Mouse (Mus musculus) CD4-positive helper T cell, adult 2 months (primary cell): Measurements from ENCODE around the gene Olfr693.
"Not testable (repeated sequence)": the region's sequence is repeated elsewhere in the genome, so short reads cannot be mapped to it uniquely, and the experiment has no call there.

ENCODE experiments used
- DNase-seq: peaks from one replicate; pipeline ENCODE4 v3.0.0-alpha.2; 2012; ENCODE audit warnings: low read depth, missing footprints, low spot score

Olfr693 gene

DNA sequence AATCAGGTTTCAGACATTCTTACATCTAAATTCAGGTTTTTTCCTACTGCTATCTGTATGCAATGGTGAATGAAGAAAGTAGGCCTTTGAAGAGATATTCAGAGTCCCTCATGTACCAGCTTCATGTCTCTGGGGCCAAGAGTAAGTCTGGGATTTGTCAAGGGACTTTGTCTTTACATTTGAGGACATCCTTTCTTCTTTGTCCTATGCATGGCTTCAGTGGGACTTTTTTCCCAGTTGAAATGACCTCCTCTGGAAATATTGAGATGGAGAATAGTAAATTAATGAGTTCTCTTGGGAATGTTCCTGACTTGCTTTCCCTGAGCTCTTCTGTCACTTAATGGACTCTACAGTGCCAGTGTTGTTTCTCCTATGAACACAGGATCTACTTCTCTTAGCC lies at the start of gene Olfr693:
Olfr693 (minus strand) TSS at position 101 of the 400 bp plus-strand sequence.
- no peak for DNase-seq

DNA sequence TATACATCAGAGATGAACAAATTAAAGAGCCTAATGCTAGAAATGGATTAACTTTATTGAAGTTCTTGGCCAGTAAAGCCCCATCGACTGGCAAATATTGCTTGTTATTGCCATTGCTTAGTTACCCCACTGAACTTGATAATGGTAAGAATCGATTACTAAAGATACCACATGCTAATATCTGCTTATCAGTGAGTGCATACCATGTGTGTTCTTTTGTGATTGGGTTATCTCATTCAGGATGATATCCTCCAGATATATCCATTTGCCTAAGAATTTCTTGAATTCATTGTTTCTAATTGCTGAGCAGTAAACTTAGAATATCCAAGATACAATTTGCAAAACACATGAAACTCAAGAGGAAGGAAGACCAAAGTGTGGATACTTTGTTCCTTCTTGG lies 45.3 kb upstream of the Olfr693 start:
- not testable (repeated sequence) for DNase-seq

DNA sequence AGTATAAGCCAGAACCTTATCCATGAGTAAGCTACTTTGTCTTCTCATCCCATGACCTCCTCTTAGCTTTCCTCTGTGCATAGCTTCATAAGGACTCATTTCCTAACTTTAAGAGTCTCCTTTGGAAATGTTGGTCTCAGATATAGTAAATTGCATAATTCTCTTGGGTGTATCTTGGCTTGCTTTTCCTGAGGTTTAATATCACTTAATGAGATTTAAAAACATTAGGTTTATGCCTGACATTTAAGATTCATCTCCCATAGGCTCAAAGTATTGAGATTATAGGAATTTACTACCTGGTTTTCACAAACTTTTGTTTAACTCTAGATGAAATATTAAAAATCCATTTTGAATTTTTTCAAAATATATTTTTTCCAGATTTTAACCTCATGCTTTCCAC lies 35.9 kb upstream of the Olfr693 start, which contains the start of gene Olfr695:
Olfr695 (minus strand) TSS at position 101 of the 400 bp plus-strand sequence.
- DNase-seq = no peak

DNA sequence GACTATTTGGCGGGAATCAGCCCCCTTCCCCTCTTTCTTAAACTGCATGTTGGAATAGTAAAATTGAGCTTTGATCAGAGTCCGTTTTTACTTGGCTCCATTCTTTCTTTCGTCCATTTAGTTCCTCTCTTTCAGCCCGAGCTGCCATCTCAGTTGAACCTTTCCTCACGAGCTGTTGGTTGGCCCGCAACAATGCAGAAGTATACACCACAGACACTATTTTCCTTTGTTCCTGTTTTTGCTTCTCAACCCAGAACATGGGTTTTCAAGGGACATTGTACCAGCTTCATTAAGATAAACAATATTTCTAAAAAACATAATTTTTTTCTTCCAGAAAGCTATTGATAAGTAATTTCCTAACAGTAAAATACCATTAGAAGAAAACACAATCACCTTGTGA lies 31.1 kb upstream of the Olfr693 start:
- no peak for DNase-seq

DNA sequence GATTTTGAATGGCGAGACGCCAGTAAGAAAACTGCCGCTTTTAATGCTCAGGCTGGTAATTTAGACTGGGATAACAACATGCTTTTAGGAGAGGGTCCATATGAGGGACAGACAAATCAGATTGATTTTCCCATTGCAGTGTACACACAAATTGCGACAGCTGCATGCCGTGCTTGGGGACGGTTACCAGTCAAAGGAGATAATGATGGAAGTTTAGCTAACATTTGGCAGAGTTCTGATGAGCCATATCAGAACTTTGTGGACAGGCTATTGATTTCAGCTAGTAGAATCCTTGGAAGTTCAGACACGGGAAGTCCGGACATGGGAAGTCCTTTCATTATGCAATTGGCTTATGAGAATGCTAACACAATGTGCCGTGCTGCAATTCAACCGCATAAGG lies 27.3 kb upstream of the Olfr693 start:
- not testable (repeated sequence) for DNase-seq

DNA sequence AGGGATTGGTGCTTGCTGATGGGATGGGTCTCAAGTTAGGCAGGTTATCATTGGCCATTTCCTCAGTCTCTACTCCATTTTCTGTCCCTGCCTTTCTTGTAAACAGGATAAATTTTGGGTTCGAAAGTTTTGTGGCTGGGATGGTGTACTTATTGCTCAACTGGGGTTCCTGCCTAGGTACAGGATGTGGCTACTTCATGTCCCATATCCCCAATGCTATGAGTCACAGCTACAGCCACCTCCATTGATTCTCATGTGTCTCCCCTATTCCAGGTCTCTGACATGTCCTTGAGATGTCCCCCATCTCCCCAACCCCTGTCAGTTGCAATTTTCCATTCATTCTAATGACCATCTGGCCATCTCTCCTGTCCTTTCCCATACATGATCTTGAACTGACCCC lies 16.5 kb upstream of the Olfr693 start:
- no peak for DNase-seq

DNA sequence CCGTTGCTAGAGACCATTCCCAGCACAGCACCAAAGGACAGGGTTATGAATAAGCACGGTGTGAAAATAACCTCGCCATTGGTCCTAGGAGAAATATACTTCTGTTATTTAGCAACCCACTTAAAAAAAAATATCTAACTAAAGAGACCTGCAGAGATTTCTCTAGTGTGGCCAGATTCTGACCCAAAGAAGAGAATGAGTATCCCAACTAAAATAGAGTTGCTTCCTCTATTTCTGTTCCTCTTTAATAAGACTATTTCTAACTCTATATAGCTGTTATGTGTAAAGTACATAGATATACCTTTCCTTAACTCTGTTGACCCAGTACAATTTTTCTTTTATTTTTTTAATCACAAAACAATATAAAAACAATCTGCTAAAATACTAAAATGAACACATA lies 12.6 kb upstream of the Olfr693 start:
- DNase-seq = no peak

DNA sequence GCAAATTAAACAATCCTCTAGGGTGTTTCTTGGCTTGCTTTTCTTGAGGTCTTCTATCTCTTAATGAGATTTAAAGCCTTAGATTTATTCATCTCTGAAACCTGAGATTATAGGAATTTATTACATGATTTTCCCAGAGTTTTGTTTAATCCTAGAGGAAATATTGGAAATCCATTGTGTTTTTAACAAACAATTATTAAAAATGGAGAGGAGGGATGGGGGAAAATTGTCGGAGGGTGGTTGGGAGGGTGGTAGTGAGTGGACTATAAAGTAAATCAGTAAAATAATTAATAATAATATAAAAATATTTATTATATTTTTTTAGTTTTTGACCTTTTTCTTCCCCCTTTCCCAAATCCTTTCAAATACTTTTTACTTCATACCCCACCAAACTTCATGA lies 11.3 kb upstream of the Olfr693 start, which contains the start of gene Olfr694:
Olfr694 (minus strand) TSS at position 101 of the 400 bp plus-strand sequence.
- DNase-seq = no peak

DNA sequence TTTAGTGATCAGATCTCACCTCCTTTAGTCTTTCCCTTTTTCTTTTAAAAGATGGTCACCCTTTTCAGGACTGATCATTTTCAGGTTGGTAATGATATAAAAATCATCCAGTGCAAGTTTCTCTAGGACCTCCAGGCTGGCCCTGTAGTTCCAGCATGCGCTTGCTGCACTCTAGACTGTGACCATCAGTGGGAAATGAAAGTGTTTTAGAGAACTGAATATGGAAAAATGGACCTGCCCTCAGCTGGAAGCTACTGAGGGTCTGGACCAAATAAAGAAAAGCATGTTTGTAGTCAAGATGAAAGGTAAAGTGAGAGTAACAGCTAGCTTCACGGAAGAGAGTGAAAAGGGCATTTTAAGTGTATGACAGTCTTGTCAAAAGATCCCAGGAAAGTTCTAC lies 5.0 kb upstream of the Olfr693 start:
- DNase-seq = no peak

DNA sequence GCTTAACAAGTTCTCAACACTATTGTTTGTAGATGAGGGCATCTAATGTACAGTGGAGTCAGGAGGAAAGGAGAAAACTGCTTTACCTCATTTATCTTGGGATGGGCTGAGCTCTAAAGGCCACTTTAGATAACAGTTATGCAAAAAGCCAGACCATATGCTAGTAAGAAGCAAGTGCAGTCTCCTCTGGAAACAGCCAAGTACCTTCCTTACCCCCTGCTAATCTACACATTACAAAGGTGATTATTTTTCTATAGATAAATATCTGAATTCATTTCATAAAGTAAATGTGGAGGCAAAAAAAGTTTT lies 28.1 kb downstream of the Olfr693 start:
- DNase-seq = no peak

DNA sequence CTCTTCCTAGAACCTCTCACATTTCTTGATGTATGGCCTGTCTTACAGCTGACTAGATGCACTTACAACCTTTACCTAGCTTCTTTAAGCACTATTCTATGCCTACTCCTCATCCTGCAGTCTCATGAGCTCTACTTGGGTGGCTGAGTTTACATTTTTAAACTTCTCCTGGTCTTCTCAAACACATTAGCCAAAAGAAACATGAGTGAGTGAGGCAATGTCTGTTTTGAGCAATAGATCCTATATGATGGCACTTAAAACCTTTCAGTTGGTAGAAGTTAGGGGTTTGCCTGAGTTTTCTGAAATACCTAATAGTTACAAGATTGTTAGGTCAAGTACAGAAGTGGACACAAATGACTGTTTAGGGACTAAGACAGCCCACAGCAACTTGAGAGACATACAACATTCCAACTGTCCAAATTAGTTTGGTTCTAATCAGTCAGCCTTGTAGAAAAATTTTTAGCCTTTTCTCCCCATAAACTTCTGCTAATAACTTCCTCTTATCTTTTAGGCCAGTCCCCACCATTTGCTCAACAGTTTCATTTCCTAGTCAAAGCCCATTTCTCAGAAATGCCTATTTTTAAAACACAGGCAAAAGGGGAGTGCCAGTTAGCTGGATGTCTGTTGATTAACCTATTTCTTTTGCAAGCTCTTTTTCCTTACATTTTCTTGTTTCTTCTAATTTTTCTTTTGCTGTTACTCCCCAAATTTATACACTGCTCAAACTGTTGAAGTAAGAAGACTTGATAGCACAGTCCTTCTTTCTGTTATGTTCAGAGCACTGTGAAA lies 28.6 kb downstream of the Olfr693 start:
- DNase-seq = no peak

DNA sequence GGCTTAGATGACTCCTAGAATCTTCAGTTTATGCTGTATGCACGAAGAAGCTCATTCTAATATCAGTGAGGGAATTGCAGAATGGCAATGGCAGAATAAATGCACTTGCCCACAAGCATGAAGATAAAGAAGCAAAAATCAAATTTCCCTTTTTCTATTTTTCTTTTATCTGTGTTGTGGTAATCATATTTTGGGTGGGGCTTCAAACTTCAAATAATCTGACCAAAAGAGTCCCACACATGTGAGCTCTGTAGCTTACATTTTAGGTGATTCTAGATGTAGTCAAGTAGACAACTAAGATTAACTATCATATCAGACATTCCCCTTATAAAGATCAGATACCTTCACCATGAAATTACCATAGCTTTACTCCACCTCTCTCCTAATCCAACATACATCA lies 30.6 kb downstream of the Olfr693 start:
- no peak for DNase-seq

DNA sequence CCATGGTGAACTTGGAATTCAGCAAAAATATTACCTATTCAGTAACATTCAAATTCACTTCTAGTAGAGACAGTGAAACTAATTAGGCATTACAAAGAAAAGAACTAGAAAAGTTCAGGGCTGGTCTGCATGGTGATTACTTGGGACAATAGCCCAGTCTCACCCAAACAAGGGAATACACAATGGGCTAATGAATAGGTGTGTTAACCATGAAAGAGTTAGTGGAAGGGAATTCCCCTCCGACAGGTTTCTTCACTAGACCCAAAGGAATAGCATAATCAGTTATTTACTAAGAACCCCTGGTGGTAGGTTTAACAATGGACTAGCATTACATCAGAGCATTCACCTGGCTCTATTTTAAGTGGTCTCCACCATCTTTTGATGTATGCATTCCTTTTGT lies 35.1 kb downstream of the Olfr693 start:
- peak; percentile 23 for DNase-seq

DNA sequence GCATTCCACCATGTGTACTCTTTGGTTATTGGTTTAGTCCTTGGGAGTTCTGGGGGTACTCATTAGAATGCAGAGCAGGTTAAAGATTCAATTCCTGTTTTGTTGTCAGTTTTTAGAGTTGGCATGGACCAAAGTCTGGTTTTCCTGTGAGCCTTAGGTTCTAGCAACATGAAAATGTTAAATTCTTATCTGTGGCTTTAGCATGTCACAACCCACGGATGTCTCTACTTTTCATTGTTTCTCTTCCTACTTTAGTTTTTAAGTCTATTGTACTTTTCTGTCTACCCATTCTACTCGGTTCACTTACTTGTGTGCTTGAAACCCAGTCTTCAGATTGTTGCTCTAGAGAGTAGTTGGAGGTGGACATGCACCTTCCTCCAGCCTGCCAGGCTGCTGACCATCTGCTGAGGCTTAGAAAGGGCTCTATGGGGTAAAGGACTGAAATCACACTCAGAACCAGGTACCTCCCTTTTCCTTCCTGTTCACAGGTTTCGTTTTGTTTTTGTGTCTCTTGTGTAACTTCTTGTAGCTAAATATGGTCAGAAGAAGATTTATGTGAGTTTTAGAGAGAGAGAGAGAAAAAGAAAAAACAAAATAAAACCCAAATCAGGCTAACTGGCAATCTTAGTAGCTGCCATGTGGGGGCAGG lies 36.0 kb downstream of the Olfr693 start:
- DNase-seq = peak; percentile 69

DNA sequence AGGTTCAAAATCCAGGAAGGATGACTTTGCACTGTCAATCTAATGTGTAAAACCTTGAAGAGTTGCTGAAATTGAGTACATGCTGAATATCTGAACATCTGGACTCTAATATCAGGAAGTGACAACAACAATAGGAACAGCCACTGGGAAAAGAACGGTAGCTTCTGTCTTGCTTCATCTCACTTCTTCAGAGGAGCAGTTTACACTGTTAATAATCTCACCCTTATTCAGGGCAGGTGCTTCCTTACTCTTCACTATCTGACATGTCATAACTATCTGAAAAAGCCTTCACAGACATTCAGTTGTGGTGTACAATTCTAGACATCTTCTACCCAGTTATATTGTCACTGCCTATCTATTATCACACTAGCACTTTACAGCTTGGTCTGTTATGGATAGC lies 39.5 kb downstream of the Olfr693 start:
- no peak for DNase-seq

DNA sequence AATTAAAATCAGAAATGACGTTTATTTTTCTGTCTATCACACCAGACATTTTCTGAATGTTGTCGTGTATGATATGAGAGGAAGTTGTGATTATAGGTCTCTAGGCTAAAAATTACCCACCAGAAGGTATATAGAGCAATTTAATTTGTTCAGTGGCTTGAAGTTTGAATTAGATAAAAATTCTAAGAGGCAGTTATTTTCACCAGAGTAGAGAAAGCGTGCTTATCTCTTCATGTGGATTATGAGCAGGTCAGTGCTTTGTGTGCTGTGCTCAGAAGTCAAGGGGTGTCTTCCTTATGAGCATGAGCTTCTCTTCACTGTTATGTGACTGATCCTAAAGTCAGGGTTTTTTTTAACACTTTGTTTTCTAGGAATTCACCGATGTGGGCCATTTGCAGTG lies 44.8 kb downstream of the Olfr693 start:
- DNase-seq = no peak
